Mouse (Mus musculus): ENCODE results near the gene Wrap73. TPM values are rescaled to one million over a fixed set of nuclear protein-coding genes. Genes with fewer than 3 reads are reported as not detected.

Wrap73 gene
- polyA plus RNA-seq, 1 experiment from 2014 or later = 37.3 TPM

DNA sequence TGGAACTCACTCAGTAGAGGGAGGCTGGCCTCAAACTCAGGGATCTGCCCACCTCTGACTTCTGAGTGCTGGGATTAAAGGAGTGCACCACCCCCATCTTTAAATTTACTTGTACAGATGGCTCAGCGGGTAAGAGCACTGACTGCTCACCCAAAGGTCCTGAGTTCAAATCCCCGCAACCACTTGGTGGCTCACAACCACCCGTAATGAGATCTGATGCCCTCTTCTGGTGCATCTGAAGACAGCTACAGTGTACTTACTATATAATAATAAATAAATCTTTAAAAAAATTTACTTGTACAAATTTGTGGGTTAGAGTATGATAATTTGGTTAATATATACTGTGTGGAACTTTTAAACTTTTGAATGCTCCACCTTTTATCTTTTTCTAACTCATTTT is 2.5 kb downstream of the Wrap73 start:
- Histone ChIP-seq H3K36me3 (ENCODE audit: control insufficient read depth, insufficient read depth, low read length) (no peaks in the 10 kb centered on the region), H3K9ac (replicated peaks; ENCODE audit: low read depth, low read length) (no peak overlapping the region), H3K9me3 (ENCODE audit: control insufficient read depth, low read length) (no peaks in the 10 kb centered on the region), H3K4me1 (ENCODE audit: control insufficient read depth, insufficient read depth, low read length) (peaks cover 15% of the 10 kb centered on the region), H3K27ac (ENCODE audit: low read depth, low read length) (no peak overlapping the region), H3K27me3 (ENCODE audit: control insufficient read depth, insufficient read depth, low read length) (peaks cover 13% of the 10 kb centered on the region), H3K4me2 (ENCODE audit: low read depth, low read length) (no peak overlapping the region), H3K4me3 (ENCODE audit: low read depth, low read length) (no peak overlapping the region)
- 84% methylated on average over 3 of the region's 3 CpGs for WGBS
- no peak for ATAC-seq (ENCODE audit: low read depth)

DNA sequence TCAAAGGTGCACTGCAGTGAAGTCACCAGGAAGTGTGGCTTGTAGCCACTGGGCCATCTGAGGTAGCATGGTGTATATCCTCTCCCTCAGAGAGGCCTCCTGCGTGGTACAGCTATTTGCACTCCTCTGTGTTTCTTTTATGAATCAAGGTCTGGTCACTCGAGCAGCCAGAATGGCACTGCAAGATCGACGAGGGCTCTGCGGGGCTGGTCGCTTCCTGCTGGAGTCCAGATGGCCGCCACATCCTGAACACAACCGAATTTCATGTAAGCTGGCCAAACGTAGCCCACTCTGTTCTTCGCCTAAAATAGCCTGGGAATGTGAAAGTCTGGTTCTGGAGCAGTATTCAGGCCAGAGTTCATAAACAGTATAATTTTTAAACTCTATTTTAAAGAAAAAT is 4.2 kb downstream of the Wrap73 start:
- Histone ChIP-seq H3K9me3 (ENCODE audit: control insufficient read depth, low read length) (no peaks in the 10 kb centered on the region), H3K9ac (replicated peaks; ENCODE audit: low read depth, low read length) (no peak overlapping the region), H3K4me2 (ENCODE audit: low read depth, low read length) (no peak overlapping the region), H3K36me3 (ENCODE audit: control insufficient read depth, insufficient read depth, low read length) (peaks cover 3% of the 10 kb centered on the region; the same call in 1 of the 2 replicates), H3K4me1 (ENCODE audit: control insufficient read depth, insufficient read depth, low read length) (peaks cover 7% of the 10 kb centered on the region), H3K4me3 (ENCODE audit: low read depth, low read length) (no peak overlapping the region), H3K27ac (ENCODE audit: low read depth, low read length) (no peak overlapping the region), H3K27me3 (ENCODE audit: control insufficient read depth, insufficient read depth, low read length) (peaks cover 1% of the 10 kb centered on the region)
- 90% methylated on average over 10 of the region's 10 CpGs for WGBS
- ATAC-seq (ENCODE audit: low read depth) = no peak

DNA sequence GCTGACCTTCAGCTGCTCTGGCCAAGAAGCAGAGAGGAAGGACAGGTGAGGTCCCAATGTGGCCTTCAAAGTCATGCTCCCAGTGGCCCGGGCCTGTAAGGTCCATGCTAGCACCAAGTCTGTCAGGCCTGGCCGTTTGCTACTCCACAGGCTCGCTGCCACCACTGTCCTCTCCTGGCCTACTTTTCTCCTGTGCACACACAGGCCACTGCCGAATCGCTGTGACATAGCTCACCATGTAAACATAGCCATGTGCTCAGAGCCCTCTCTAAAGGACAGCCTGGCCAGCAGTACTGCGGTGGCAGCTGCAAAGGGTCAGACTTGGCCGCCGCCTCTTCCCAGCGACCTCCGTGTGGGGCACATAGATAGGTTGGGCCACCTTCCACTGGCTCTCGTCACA is 11.9 kb downstream of the Wrap73 start:
- Histone ChIP-seq H3K27ac (ENCODE audit: low read depth, low read length) (no peak overlapping the region), H3K9me3 (ENCODE audit: control insufficient read depth, low read length) (no peaks in the 10 kb centered on the region), H3K27me3 (ENCODE audit: control insufficient read depth, insufficient read depth, low read length) (no peaks in the 10 kb centered on the region), H3K4me3 (ENCODE audit: low read depth, low read length) (no peak overlapping the region), H3K36me3 (ENCODE audit: control insufficient read depth, insufficient read depth, low read length) (peaks cover 55% of the 10 kb centered on the region), H3K4me2 (ENCODE audit: low read depth, low read length) (no peak overlapping the region), H3K9ac (replicated peaks; ENCODE audit: low read depth, low read length) (no peak overlapping the region), H3K4me1 (ENCODE audit: control insufficient read depth, insufficient read depth, low read length) (peaks cover 3% of the 10 kb centered on the region)
- ATAC-seq (ENCODE audit: low read depth) = no peak
- 86% methylated on average over 11 of the region's 11 CpGs for WGBS

DNA sequence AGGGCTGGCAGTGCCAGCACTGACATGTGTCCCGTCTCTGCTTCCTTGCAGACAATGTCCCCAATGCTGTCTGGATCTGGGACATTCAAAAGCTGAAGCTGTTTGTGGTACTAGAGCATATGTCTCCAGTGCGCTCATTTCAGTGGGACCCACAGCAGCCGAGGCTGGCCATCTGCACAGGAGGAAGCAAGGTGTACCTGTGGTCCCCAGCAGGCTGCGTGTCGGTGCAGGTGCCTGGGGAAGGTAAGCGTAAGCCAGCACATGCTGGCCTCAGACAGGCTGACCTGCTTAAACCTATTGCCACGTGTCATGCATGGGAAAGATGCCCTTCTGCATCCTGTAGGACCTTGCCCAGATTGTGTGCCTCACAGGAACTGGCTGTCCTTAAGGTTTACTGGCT is 13.9 kb downstream of the Wrap73 start:
- peaks cover 52% of the 10 kb centered on the region for H3K36me3 ChIP-seq (ENCODE audit: control insufficient read depth, insufficient read depth, low read length)
- no peak overlapping the region for H3K27ac ChIP-seq (ENCODE audit: low read depth, low read length)
- ATAC-seq (ENCODE audit: low read depth) = no peak
- H3K9ac ChIP-seq (replicated peaks; ENCODE audit: low read depth, low read length) = no peak overlapping the region
- H3K4me3 ChIP-seq (ENCODE audit: low read depth, low read length) = no peak overlapping the region
- no peak overlapping the region for H3K4me2 ChIP-seq (ENCODE audit: low read depth, low read length)
- no peaks in the 10 kb centered on the region for H3K9me3 ChIP-seq (ENCODE audit: control insufficient read depth, low read length)
- 89% methylated on average over 7 of the region's 7 CpGs for WGBS
- H3K27me3 ChIP-seq (ENCODE audit: control insufficient read depth, insufficient read depth, low read length) = no peaks in the 10 kb centered on the region
- peaks cover 12% of the 10 kb centered on the region for H3K4me1 ChIP-seq (ENCODE audit: control insufficient read depth, insufficient read depth, low read length)

DNA sequence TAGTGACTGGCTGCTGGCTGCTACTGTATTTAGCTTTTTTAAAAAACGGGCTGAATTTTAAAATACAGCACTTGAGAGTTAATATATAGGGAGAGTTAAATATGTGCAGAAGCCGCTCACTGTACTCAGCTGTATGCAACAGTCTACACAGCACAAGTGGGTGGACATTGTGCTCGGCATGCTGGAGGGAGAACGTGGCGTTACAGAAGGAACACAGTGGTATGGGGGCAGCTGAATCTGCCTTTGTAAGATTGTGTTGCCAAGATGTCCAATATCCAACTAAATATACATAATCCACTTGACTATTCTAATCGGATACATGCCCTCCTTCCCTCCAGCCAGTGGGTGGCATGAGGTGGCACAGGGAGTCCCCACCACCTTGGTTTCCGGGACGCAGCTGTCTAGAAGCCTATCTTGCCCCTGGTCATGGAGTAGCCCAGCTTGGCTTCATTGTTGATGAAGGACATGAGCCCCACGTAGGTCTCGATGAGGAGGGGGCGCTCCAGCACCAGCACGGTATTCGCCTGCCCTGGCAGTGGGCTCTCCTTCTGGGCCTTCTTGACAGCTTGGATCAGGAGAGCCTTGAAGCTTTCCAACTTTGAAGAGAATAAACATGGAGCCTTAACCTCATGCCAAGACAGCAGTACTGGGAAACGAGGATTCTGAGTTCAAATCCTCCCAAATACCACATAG is 15.9 kb downstream of the Wrap73 start:
- H3K4me3 ChIP-seq (ENCODE audit: low read depth, low read length) = no peak overlapping the region
- no peak overlapping the region for H3K9ac ChIP-seq (replicated peaks; ENCODE audit: low read depth, low read length)
- no peaks in the 10 kb centered on the region for H3K27me3 ChIP-seq (ENCODE audit: control insufficient read depth, insufficient read depth, low read length)
- H3K36me3 ChIP-seq (ENCODE audit: control insufficient read depth, insufficient read depth, low read length) = peaks cover 35% of the 10 kb centered on the region
- H3K9me3 ChIP-seq (ENCODE audit: control insufficient read depth, low read length) = no peaks in the 10 kb centered on the region
- no peak overlapping the region for H3K27ac ChIP-seq (ENCODE audit: low read depth, low read length)
- no peak overlapping the region for H3K4me2 ChIP-seq (ENCODE audit: low read depth, low read length)
- WGBS = 96% methylated on average over 14 of the region's 14 CpGs
- no peak for ATAC-seq (ENCODE audit: low read depth)
- H3K4me1 ChIP-seq (ENCODE audit: control insufficient read depth, insufficient read depth, low read length) = peaks cover 17% of the 10 kb centered on the region

DNA sequence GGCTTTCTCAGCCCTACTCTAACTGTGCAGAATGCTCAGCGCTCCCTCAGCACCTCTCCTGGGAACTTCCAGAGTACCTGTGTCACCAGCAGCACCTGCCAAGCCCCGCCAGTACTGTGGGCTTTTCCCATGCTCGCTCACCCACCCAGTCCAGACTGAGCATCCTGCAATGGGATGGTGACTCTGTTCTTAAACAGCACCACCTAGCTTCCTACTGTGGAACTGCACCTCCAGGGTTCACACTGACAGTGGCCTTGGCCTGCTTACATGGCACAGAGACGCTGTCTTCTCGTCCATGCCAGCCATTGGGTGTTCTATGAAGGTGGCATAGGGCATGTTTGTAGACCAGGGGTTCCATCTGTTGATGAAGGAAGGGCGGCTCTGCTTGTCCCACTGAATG is 16.8 kb downstream of the Wrap73 start:
- H3K27ac ChIP-seq (ENCODE audit: low read depth, low read length) = no peak overlapping the region
- peak overlapping the region; percentile 80 for H3K4me2 ChIP-seq (ENCODE audit: low read depth, low read length)
- 22% methylated on average over 6 of the region's 6 CpGs for WGBS
- H3K36me3 ChIP-seq (ENCODE audit: control insufficient read depth, insufficient read depth, low read length) = peaks cover 31% of the 10 kb centered on the region
- H3K27me3 ChIP-seq (ENCODE audit: control insufficient read depth, insufficient read depth, low read length) = no peaks in the 10 kb centered on the region
- no peak overlapping the region; the same call in 1 of the 2 replicates for H3K4me3 ChIP-seq (ENCODE audit: low read depth, low read length)
- peak; percentile 23; the same call in 1 of the 2 replicates for ATAC-seq (ENCODE audit: low read depth)
- H3K9me3 ChIP-seq (ENCODE audit: control insufficient read depth, low read length) = no peaks in the 10 kb centered on the region
- peaks cover 17% of the 10 kb centered on the region for H3K4me1 ChIP-seq (ENCODE audit: control insufficient read depth, insufficient read depth, low read length)
- H3K9ac ChIP-seq (replicated peaks; ENCODE audit: low read depth, low read length) = no peak overlapping the region

DNA sequence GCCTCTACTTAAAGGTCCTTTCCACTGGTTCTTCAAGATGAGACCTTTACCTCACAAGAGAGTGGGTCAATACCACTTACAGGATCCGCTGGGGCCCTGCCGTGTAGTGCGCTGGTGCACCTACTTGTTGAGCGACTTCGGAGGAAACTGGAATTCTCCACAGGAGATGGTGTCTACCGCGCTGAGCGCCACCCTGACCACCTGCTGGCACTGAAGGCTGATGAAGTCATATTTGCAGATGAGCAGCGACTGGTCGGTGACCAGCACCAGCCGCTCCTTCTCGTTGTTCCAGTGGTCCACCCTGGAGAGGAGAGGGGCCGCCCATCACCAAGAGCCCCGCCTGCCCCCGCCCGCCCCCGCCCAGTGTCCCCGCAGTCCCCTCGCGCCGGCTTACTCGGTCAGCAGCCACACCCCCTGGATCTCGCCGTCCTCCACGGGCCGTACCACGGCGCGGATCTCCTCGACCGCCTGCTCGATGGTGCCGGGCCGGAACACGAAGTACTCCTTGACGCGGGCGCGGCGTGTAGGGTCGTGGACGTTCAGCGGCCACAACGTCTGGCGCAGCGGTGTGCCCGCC is 17.9 kb downstream of the Wrap73 start:
- Histone ChIP-seq H3K9me3 (ENCODE audit: control insufficient read depth, low read length) (no peaks in the 10 kb centered on the region), H3K9ac (replicated peaks; ENCODE audit: low read depth, low read length) (peak overlapping the region; percentile 80), H3K36me3 (ENCODE audit: control insufficient read depth, insufficient read depth, low read length) (peaks cover 23% of the 10 kb centered on the region), H3K4me2 (ENCODE audit: low read depth, low read length) (peak overlapping the region; percentile 80), H3K4me3 (ENCODE audit: low read depth, low read length) (peak overlapping the region; percentile 85), H3K27me3 (ENCODE audit: control insufficient read depth, insufficient read depth, low read length) (no peaks in the 10 kb centered on the region), H3K4me1 (ENCODE audit: control insufficient read depth, insufficient read depth, low read length) (peaks cover 17% of the 10 kb centered on the region), H3K27ac (ENCODE audit: low read depth, low read length) (peak overlapping the region; percentile 76)
- ATAC-seq (ENCODE audit: low read depth) = peak; percentile 60
- 1% methylated on average over 44 of the region's 47 CpGs for WGBS

DNA sequence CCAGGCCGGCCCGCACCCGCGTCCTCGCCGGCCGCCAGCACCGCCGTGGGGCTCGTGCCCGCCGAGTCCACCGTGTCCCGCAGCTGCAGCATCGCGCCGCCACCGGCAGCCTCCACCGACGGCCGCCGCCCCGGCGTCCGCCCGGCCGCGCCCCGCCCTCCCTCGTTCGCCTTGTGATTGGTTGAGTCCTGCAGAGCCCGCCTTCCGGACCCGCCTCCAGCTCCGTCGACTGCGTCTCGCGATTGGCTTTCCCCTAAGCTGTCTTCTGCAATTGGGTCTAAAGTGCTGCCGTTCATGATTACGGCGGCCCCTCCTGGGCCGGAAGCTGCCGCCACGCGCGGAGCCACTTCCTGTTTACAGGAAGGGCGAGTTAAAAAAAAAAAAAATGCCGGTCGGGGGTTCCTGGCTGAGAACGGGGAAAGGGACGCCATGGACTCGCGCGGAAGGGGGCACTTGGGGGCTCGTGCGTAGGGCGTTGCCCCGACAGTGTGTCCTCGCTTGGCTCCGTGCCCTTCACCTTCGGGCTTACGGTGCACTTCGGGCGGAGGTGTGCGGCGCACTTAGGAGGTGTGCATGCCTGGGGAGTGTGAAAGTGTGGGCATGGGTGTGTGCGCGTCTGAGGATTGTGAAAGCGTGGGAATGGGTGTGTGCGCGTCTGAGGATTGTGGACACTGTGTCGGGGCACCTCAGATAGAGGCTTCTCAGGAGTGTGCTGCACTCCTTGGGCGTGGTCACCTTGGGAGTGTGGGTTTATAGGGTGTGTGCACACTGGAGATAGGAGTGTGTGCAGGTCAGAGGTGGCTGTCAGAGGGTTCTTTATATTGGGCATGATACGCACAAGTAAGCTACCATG is 18.6 kb downstream of the Wrap73 start, which contains the start of gene Tprgl:
Gene Tprgl, minus strand, starts transcription at position 129 of the 853 bp plus-strand sequence.
- WGBS = under 1% methylated on average over 75 of the region's 75 CpGs

More for the DNA sequence above, 18.6 kb downstream of the Wrap73 start, which contains the start of gene Tprgl:
- peak within 1 kb of the TSS; percentile 81 for H3K4me2 ChIP-seq (ENCODE audit: low read depth, low read length)
- peaks cover 17% of the 10 kb centered on the region for H3K4me1 ChIP-seq (ENCODE audit: control insufficient read depth, insufficient read depth, low read length)
- H3K27me3 ChIP-seq (ENCODE audit: control insufficient read depth, insufficient read depth, low read length) = no peaks in the 10 kb centered on the region
- H3K27ac ChIP-seq (ENCODE audit: low read depth, low read length) = peak within 1 kb of the TSS; percentile 76
- ATAC-seq (ENCODE audit: low read depth) = peak; percentile 98
- peaks cover 19% of the 10 kb centered on the region for H3K36me3 ChIP-seq (ENCODE audit: control insufficient read depth, insufficient read depth, low read length)
- peak within 1 kb of the TSS; percentile 80 for H3K9ac ChIP-seq (replicated peaks; ENCODE audit: low read depth, low read length)
- no peaks in the 10 kb centered on the region for H3K9me3 ChIP-seq (ENCODE audit: control insufficient read depth, low read length)
- peak within 1 kb of the TSS; percentile 85 for H3K4me3 ChIP-seq (ENCODE audit: low read depth, low read length)

Data from neural tube, embryonic 14.5 days (tissue).